Mouse (Mus musculus) MEL (cell line): ENCODE data around the gene Kit. TPM values are rescaled to one million over a fixed set of nuclear protein-coding genes. Genes with fewer than 3 reads are reported as not detected.

Experiments used
- DNase-seq: peaks from one replicate; pipeline ENCODE4 v3.0.0; 2011; ENCODE audit warnings: low read depth, low spot score
- H3K27ac ChIP-seq: 2 replicates; pipeline ENCODE4 v1.5.1; 2012; ENCODE audit warnings: low read depth, mild to moderate bottlenecking, control low read depth, low read length, moderate library complexity; ENCODE audit not compliant: control insufficient read depth
- H3K27me3 ChIP-seq, 2 experiments: fragments of 150-350 bp in 1 of 2; sonication (generic) in 1 of 2; 2 replicates each; pipeline ENCODE4 v1.6.1; 2012; ENCODE audit warnings: low read length in 2 of 2, mild to moderate bottlenecking in 2 of 2, improper control_type of control experiment in 1 of 2, moderate library complexity in 1 of 2; ENCODE audit not compliant: insufficient read depth in 2 of 2, control insufficient read depth in 1 of 2
- H3K36me3 ChIP-seq, 2 experiments: 2 replicates each; pipeline ENCODE4 v1.6.1; 2012 to 2014; ENCODE audit warnings: low read length in 2 of 2, improper control_type of control experiment in 1 of 2, inconsistent platforms in 1 of 2, mild to moderate bottlenecking in 1 of 2; ENCODE audit not compliant: insufficient read depth in 2 of 2, control insufficient read depth in 1 of 2
- H3K4me1 ChIP-seq, 2 experiments: fragments of 150-350 bp in 1 of 2; sonication (generic) in 1 of 2; 2 replicates each; pipeline ENCODE4 v1.6.1; 2012; ENCODE audit warnings: low read length in 2 of 2, improper control_type of control experiment in 1 of 2, mild to moderate bottlenecking in 1 of 2; ENCODE audit not compliant: insufficient read depth in 2 of 2, control insufficient read depth in 1 of 2
- H3K4me3 ChIP-seq, 2 experiments: fragments of 150-350 bp in 1 of 2; sonication (generic) in 1 of 2; 2 replicates each; pipeline ENCODE4 v1.5.1; 2012; ENCODE audit warnings: low read depth in 2 of 2, low read length in 2 of 2, mild to moderate bottlenecking in 2 of 2, moderate library complexity in 2 of 2, control low read depth in 1 of 2, improper control_type of control experiment in 1 of 2; ENCODE audit not compliant: control insufficient read depth in 1 of 2, insufficient read depth in 1 of 2
- H3K79me2 ChIP-seq: 2 replicates; pipeline ENCODE4 v1.6.1; 2012; ENCODE audit warnings: mild to moderate bottlenecking, low read length, moderate library complexity; ENCODE audit not compliant: control insufficient read depth, poor library complexity, insufficient read depth
- H3K9ac ChIP-seq: 2 replicates; pipeline ENCODE4 v1.6.1; 2012; ENCODE audit warnings: low read depth, mild to moderate bottlenecking, control low read depth, low read length, moderate library complexity; ENCODE audit not compliant: control insufficient read depth, poor library complexity, severe bottlenecking
- H3K9me3 ChIP-seq: fragments of 150-350 bp; sonication (generic); replicated peaks from 2 replicates; pipeline ENCODE4 v1.6.1; 2012; ENCODE audit warnings: mild to moderate bottlenecking, low read length, improper control_type of control experiment, moderate library complexity; ENCODE audit not compliant: insufficient read depth
- CHD1 ChIP-seq: IDR thresholded peaks from 2 replicates; pipeline ENCODE4 v1.6.1; 2012; ENCODE audit warnings: low read depth, mild to moderate bottlenecking, inconsistent platforms, low read length, improper control_type of control experiment
- E2F4 ChIP-seq: IDR thresholded peaks from 2 replicates; pipeline ENCODE4 v1.6.1; 2011; ENCODE audit warnings: low read depth, low read length, improper control_type of control experiment, borderline replicate concordance
- EP300 ChIP-seq, 2 experiments: IDR thresholded peaks; 2 replicates each; pipeline ENCODE4 v1.6.1; 2011; ENCODE audit warnings: improper control_type of control experiment in 2 of 2, low read length in 2 of 2, low read depth in 1 of 2, mild to moderate bottlenecking in 1 of 2
- ETS1 ChIP-seq: IDR thresholded peaks from 2 replicates; pipeline ENCODE4 v1.6.1; 2012; ENCODE audit warnings: low read depth, mild to moderate bottlenecking, inconsistent platforms, low read length, improper control_type of control experiment, moderate library complexity
- GATA1 ChIP-seq: IDR thresholded peaks from 2 replicates; pipeline ENCODE4 v1.6.1; 2011; ENCODE audit warnings: low read depth, low read length, improper control_type of control experiment
- HCFC1 ChIP-seq: IDR thresholded peaks from 2 replicates; pipeline ENCODE4 v1.6.1; 2012; ENCODE audit warnings: low read depth, mild to moderate bottlenecking, inconsistent platforms, low read length, improper control_type of control experiment, moderate library complexity
- MAFK ChIP-seq: IDR thresholded peaks from 2 replicates; pipeline ENCODE4 v1.6.1; 2011; ENCODE audit warnings: low read depth, mild to moderate bottlenecking, low read length, improper control_type of control experiment, borderline replicate concordance
- MYB ChIP-seq: IDR thresholded peaks from 2 replicates; pipeline ENCODE4 v1.6.1; 2011; ENCODE audit warnings: mild to moderate bottlenecking, low read depth, low read length, improper control_type of control experiment
- MYC ChIP-seq: IDR thresholded peaks from 2 replicates; pipeline ENCODE4 v1.6.1; 2011; ENCODE audit warnings: low read depth, mild to moderate bottlenecking, low read length, improper control_type of control experiment, moderate library complexity
- NELFE ChIP-seq: IDR thresholded peaks from 2 replicates; pipeline ENCODE4 v1.6.1; 2011; ENCODE audit warnings: low read depth, low read length, improper control_type of control experiment
- POLR2A ChIP-seq, 2 experiments: IDR thresholded peaks; 2 replicates each; pipeline ENCODE4 v1.6.1; 2011 to 2012; ENCODE audit warnings: low read length in 2 of 2, mild to moderate bottlenecking in 2 of 2, control low read depth in 1 of 2, improper control_type of control experiment in 1 of 2, low read depth in 1 of 2, moderate library complexity in 1 of 2; ENCODE audit not compliant: control insufficient read depth in 1 of 2, insufficient read depth in 1 of 2, poor library complexity in 1 of 2
- POLR2AphosphoS2 ChIP-seq: IDR thresholded peaks from 2 replicates; pipeline ENCODE4 v1.6.1; 2011; ENCODE audit warnings: low read length, improper control_type of control experiment
- POLR2AphosphoS5 ChIP-seq: IDR thresholded peaks from 2 replicates; pipeline ENCODE4 v1.6.1; 2012; ENCODE audit warnings: low read depth, borderline replicate concordance, mild to moderate bottlenecking, inconsistent platforms, low read length, moderate library complexity, mixed read lengths
- RAD21 ChIP-seq: IDR thresholded peaks from 2 replicates; pipeline ENCODE4 v1.6.1; 2011; ENCODE audit warnings: mild to moderate bottlenecking, low read depth, low read length, improper control_type of control experiment
- TCF12 ChIP-seq: IDR thresholded peaks from 2 replicates; pipeline ENCODE4 v1.6.1; 2014; ENCODE audit warnings: low read depth, mild to moderate bottlenecking, inconsistent platforms, low read length, improper control_type of control experiment, moderate library complexity
- UBTF ChIP-seq: IDR thresholded peaks from 2 replicates; pipeline ENCODE4 v1.6.1; 2012; ENCODE audit warnings: low read depth, mild to moderate bottlenecking, inconsistent platforms, low read length, improper control_type of control experiment, moderate library complexity, borderline replicate concordance; ENCODE audit not compliant: insufficient read depth
- USF2 ChIP-seq, 2 experiments: IDR thresholded peaks; 2 replicates each; pipeline ENCODE4 v1.6.1; 2011 to 2012; ENCODE audit warnings: improper control_type of control experiment in 2 of 2, low read length in 2 of 2, borderline replicate concordance in 1 of 2, inconsistent platforms in 1 of 2, low read depth in 1 of 2, mild to moderate bottlenecking in 1 of 2; ENCODE audit not compliant: insufficient read depth in 1 of 2
- polyA plus RNA-seq, 2 experiments: library from polyadenylated mRNA; stranded (reverse) in 1 of 2; unstranded in 1 of 2; fragments of >175 nt in 1 of 2; fragments of >200 nt in 1 of 2; gene quantifications; 2 replicates each; pipeline versions ENCODE4 v1.2.1 to v1.2.4; 2012; ENCODE audit warnings: low replicate concordance in 2 of 2, low read depth in 1 of 2; ENCODE audit not compliant: insufficient read length in 2 of 2, insufficient read depth in 1 of 2, missing spikeins in 1 of 2
- total RNA-seq: library from RNA; depleted of rRNA; stranded (reverse); fragments of 300-350 nt; gene quantifications from 2 replicates; pipeline ENCODE4 v1.2.3, GENCODE M21; 2012

The Kit gene
- total and polyA plus RNA-seq, 3 experiments: 1.0 to 1.8 TPM; not detected in 1

DNA sequence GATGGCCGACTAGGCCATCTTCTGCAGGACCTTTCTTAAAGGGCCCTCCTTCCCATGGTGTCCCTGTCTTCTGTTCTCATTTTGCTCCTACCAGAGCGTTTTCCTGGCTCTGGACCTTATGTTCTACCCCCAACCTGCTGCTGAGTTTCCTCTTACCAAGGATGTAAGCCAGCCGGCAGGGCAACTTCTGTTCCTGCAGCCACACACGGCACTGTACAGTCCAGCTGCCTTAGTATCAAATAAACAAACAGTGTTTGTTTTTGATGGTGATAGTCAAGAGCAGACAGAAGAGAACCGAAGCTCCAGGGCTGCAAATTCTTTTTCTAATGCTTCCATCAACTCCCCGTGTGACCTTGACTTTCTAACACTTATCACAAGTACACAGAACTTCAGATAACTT is 35.6 kb upstream of the Kit start:
- TF ChIP-seq NELFE (no peak), TCF12 (0 out of 2 replicates have a peak, but pooled peaks have one; percentile 18), USF2 (IDR thresholded peaks at IDR 0.05; ENCODE audit: borderline replicate concordance in 1 of 2, insufficient read depth in 1 of 2, low read depth in 1 of 2, low read length in 2 of 2) (no peak), EP300 (IDR thresholded peaks at IDR 0.05; ENCODE audit: low read depth in 1 of 2, low read length in 2 of 2) (peak in 1 of 2 experiments; percentile 13; a peak in 1 of 4 replicates), HCFC1 (no peak)
- Histone ChIP-seq H3K27ac (no peak overlapping the region), H3K9me3 (no peaks in the 10 kb centered on the region)

DNA sequence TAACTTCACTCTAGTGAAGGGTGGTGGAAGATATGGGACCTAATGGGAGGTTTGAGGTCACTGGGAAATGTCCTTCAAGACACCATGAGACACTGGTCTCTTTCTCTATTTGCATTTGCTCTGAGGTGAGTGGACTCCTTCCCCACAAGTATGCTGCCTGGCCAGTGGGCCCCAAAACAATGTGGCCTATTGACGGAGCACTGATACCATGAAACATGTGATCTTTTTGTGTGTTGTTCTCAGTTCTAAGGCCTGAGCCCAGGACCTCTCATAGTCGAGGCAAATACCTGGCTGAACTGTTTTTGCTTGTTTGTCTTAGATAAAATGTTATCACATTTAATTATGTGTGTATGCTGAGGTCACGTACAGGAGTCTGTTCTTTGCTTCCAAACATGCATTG is 31.0 kb upstream of the Kit start:
- TF ChIP-seq POLR2AphosphoS5 (no peak), POLR2A (IDR thresholded peaks at IDR 0.05; ENCODE audit: control insufficient read depth in 1 of 2, insufficient read depth in 1 of 2, low read depth in 1 of 2, low read length in 2 of 2, poor library complexity in 1 of 2) (no peak), MAFK (no peak), MYC (no peak), GATA1 (no peak), MYB (no peak), ETS1 (no peak), RAD21 (no peak), E2F4 (no peak), USF2 (IDR thresholded peaks at IDR 0.05; ENCODE audit: borderline replicate concordance in 1 of 2, insufficient read depth in 1 of 2, low read depth in 1 of 2, low read length in 2 of 2) (no peak), UBTF (no peak), CHD1 (no peak), POLR2AphosphoS2 (no peak)
- Histone ChIP-seq H3K27ac (no peak overlapping the region), H3K4me3 (no peak overlapping the region), H3K27me3 (no peaks in the 10 kb centered on the region), H3K9me3 (no peaks in the 10 kb centered on the region), H3K36me3 (peaks cover 0 to 6% of the 10 kb centered on the region in 2 experiments; a peak in 2 of 4 replicates), H3K79me2 (no peaks in the 10 kb centered on the region), H3K9ac (no peak overlapping the region), H3K4me1 (peaks cover 0 to 2% of the 10 kb centered on the region in 2 experiments; a peak in 2 of 4 replicates)
- no peak for DNase-seq

More for the DNA sequence above, 35.6 kb upstream of the Kit start:
- Histone ChIP-seq H3K79me2 (no peaks in the 10 kb centered on the region), H3K4me3 (no peak overlapping the region), H3K36me3 (peaks cover 0 to 15% of the 10 kb centered on the region in 2 experiments; a peak in 2 of 4 replicates), H3K4me1 (peaks cover 4 to 6% of the 10 kb centered on the region in 2 experiments; a peak in 2 of 4 replicates), H3K9ac (no peak overlapping the region), H3K27me3 (no peaks in the 10 kb centered on the region)
- peak; percentile 23 for DNase-seq
